Mouse (Mus musculus): ENCODE results near the gene Nbas. TPM values are rescaled to one million over a fixed set of nuclear protein-coding genes. Genes with fewer than 3 reads are reported as not detected.

Gene Nbas
- polyA plus RNA-seq, 1 experiment from 2014 or later: 11.5 TPM

- H3K36me3 ChIP-seq: peaks cover 14% of the 10 kb centered on the region
- 82% methylated on average over 4 of the region's 4 CpGs for WGBS
- H3K4me2 ChIP-seq: no peak overlapping the region
Observed at GRCm38 (mm10) chr12:13587675-13588074, 318.7 kb downstream of the Nbas start.

GRCm38 (mm10) chr12:13589021-13589420, 320.1 kb downstream of the Nbas start:
- Histone ChIP-seq H3K9me3 (replicated peaks) (no peaks in the 10 kb centered on the region), H3K27me3 (replicated peaks) (no peaks in the 10 kb centered on the region), H3K4me1 (replicated peaks) (no peaks in the 10 kb centered on the region), H3K4me3 (no peak overlapping the region), H3K27ac (ENCODE audit: poor library complexity, severe bottlenecking) (no peak overlapping the region), H3K4me2 (no peak overlapping the region), H3K36me3 (peaks cover 3% of the 10 kb centered on the region), H3K9ac (no peak overlapping the region)
- ATAC-seq (ENCODE audit: insufficient number of reproducible peaks, low FRiP score): no peak
- 85% methylated on average over 5 of the region's 5 CpGs for WGBS

More at GRCm38 (mm10) chr12:13587675-13588074, 318.7 kb downstream of the Nbas start:
- no peak for ATAC-seq (ENCODE audit: insufficient number of reproducible peaks, low FRiP score)
- Histone ChIP-seq H3K9me3 (replicated peaks) (no peaks in the 10 kb centered on the region), H3K4me1 (replicated peaks) (no peaks in the 10 kb centered on the region), H3K27me3 (replicated peaks) (no peaks in the 10 kb centered on the region), H3K27ac (ENCODE audit: poor library complexity, severe bottlenecking) (no peak overlapping the region), H3K9ac (no peak overlapping the region), H3K4me3 (no peak overlapping the region)

GRCm38 (mm10) chr12:13594746-13595469, 326.0 kb downstream of the Nbas start:
- Histone ChIP-seq H3K9me3 (replicated peaks) (no peaks in the 10 kb centered on the region), H3K27ac (ENCODE audit: poor library complexity, severe bottlenecking) (no peak overlapping the region), H3K27me3 (replicated peaks) (no peaks in the 10 kb centered on the region), H3K4me1 (replicated peaks) (no peaks in the 10 kb centered on the region), H3K4me2 (no peak overlapping the region), H3K36me3 (no peaks in the 10 kb centered on the region), H3K9ac (no peak overlapping the region), H3K4me3 (no peak overlapping the region)
- no peak for ATAC-seq (ENCODE audit: insufficient number of reproducible peaks, low FRiP score)
- 64% methylated on average over 9 of the region's 9 CpGs for WGBS

GRCm38 (mm10) chr12:13597026-13597425, 328.1 kb downstream of the Nbas start:
- no peaks in the 10 kb centered on the region for H3K4me1 ChIP-seq (replicated peaks)
- H3K27me3 ChIP-seq (replicated peaks): no peaks in the 10 kb centered on the region
- whole genome bisulfite sequencing: 81% methylated on average over 2 of the region's 2 CpGs
- no peak for ATAC-seq (ENCODE audit: insufficient number of reproducible peaks, low FRiP score)
- no peak overlapping the region for H3K27ac ChIP-seq (ENCODE audit: poor library complexity, severe bottlenecking)
- no peak overlapping the region for H3K4me2 ChIP-seq
- no peaks in the 10 kb centered on the region for H3K9me3 ChIP-seq (replicated peaks)
- no peaks in the 10 kb centered on the region for H3K36me3 ChIP-seq
- H3K9ac ChIP-seq: no peak overlapping the region
- no peak overlapping the region for H3K4me3 ChIP-seq

- Histone ChIP-seq H3K27me3 (replicated peaks) (no peaks in the 10 kb centered on the region), H3K4me2 (no peak overlapping the region), H3K9ac (no peak overlapping the region), H3K36me3 (no peaks in the 10 kb centered on the region), H3K27ac (ENCODE audit: poor library complexity, severe bottlenecking) (no peak overlapping the region), H3K4me3 (no peak overlapping the region), H3K9me3 (replicated peaks) (no peaks in the 10 kb centered on the region), H3K4me1 (replicated peaks) (no peaks in the 10 kb centered on the region)
- no peak for ATAC-seq (ENCODE audit: insufficient number of reproducible peaks, low FRiP score)
- WGBS: 68% methylated on average over 4 of the region's 4 CpGs
Observed at GRCm38 (mm10) chr12:13598545-13598944, 329.6 kb downstream of the Nbas start.

- no peak overlapping the region for H3K27ac ChIP-seq (ENCODE audit: poor library complexity, severe bottlenecking)
- H3K9me3 ChIP-seq (replicated peaks): no peaks in the 10 kb centered on the region
- 0 out of 2 replicates have a peak, but pooled peaks have one; percentile 18 for ATAC-seq (ENCODE audit: insufficient number of reproducible peaks, low FRiP score)
- no peak overlapping the region for H3K4me2 ChIP-seq
- no peak overlapping the region for H3K4me3 ChIP-seq
- H3K36me3 ChIP-seq: no peaks in the 10 kb centered on the region
- H3K9ac ChIP-seq: no peak overlapping the region
- no peaks in the 10 kb centered on the region for H3K27me3 ChIP-seq (replicated peaks)
- H3K4me1 ChIP-seq (replicated peaks): no peaks in the 10 kb centered on the region
Observed at GRCm38 (mm10) chr12:13602414-13602813, 333.5 kb downstream of the Nbas start.

GRCm38 (mm10) chr12:13607021-13607420, 338.1 kb downstream of the Nbas start:
- no peak overlapping the region for H3K4me3 ChIP-seq
- H3K4me2 ChIP-seq: no peak overlapping the region
- no peak for ATAC-seq (ENCODE audit: insufficient number of reproducible peaks, low FRiP score)
- no peaks in the 10 kb centered on the region for H3K9me3 ChIP-seq (replicated peaks)
- H3K36me3 ChIP-seq: no peaks in the 10 kb centered on the region
- H3K4me1 ChIP-seq (replicated peaks): no peaks in the 10 kb centered on the region
- H3K27ac ChIP-seq (ENCODE audit: poor library complexity, severe bottlenecking): no peak overlapping the region
- 68% methylated on average over 2 of the region's 2 CpGs for WGBS
- H3K9ac ChIP-seq: no peak overlapping the region
- no peaks in the 10 kb centered on the region for H3K27me3 ChIP-seq (replicated peaks)

GRCm38 (mm10) chr12:13609027-13609426, 340.1 kb downstream of the Nbas start:
- Histone ChIP-seq H3K4me1 (replicated peaks) (no peaks in the 10 kb centered on the region), H3K36me3 (no peaks in the 10 kb centered on the region), H3K27me3 (replicated peaks) (no peaks in the 10 kb centered on the region), H3K4me2 (no peak overlapping the region), H3K27ac (ENCODE audit: poor library complexity, severe bottlenecking) (no peak overlapping the region), H3K9me3 (replicated peaks) (no peaks in the 10 kb centered on the region), H3K9ac (no peak overlapping the region), H3K4me3 (no peak overlapping the region)
- ATAC-seq (ENCODE audit: insufficient number of reproducible peaks, low FRiP score): no peak
- whole genome bisulfite sequencing: 78% methylated on average over 11 of the region's 11 CpGs

GRCm38 (mm10) chr12:13613041-13613440, 344.1 kb downstream of the Nbas start:
- Histone ChIP-seq H3K9me3 (replicated peaks) (no peaks in the 10 kb centered on the region), H3K27ac (ENCODE audit: poor library complexity, severe bottlenecking) (no peak overlapping the region), H3K4me1 (replicated peaks) (no peaks in the 10 kb centered on the region), H3K27me3 (replicated peaks) (no peaks in the 10 kb centered on the region), H3K9ac (no peak overlapping the region), H3K4me3 (no peak overlapping the region), H3K4me2 (no peak overlapping the region), H3K36me3 (no peaks in the 10 kb centered on the region)
- 22% methylated on average over 2 of the region's 2 CpGs for WGBS
- ATAC-seq (ENCODE audit: insufficient number of reproducible peaks, low FRiP score): no peak

GRCm38 (mm10) chr12:13615661-13616060, 346.7 kb downstream of the Nbas start:
- H3K36me3 ChIP-seq: no peaks in the 10 kb centered on the region
- H3K9ac ChIP-seq: no peak overlapping the region
- no peak overlapping the region for H3K27ac ChIP-seq (ENCODE audit: poor library complexity, severe bottlenecking)
- H3K4me2 ChIP-seq: no peak overlapping the region
- H3K27me3 ChIP-seq (replicated peaks): no peaks in the 10 kb centered on the region
- no peaks in the 10 kb centered on the region for H3K4me1 ChIP-seq (replicated peaks)
- no peaks in the 10 kb centered on the region for H3K9me3 ChIP-seq (replicated peaks)
- 80% methylated on average over 7 of the region's 7 CpGs for WGBS
- ATAC-seq (ENCODE audit: insufficient number of reproducible peaks, low FRiP score): no peak
- no peak overlapping the region for H3K4me3 ChIP-seq

GRCm38 (mm10) chr12:13622150-13622822, 353.4 kb downstream of the Nbas start:
- Histone ChIP-seq H3K9ac (no peak overlapping the region), H3K9me3 (replicated peaks) (no peaks in the 10 kb centered on the region), H3K27me3 (replicated peaks) (no peaks in the 10 kb centered on the region), H3K4me3 (no peak overlapping the region), H3K4me1 (replicated peaks) (no peaks in the 10 kb centered on the region), H3K27ac (ENCODE audit: poor library complexity, severe bottlenecking) (no peak overlapping the region), H3K36me3 (no peaks in the 10 kb centered on the region), H3K4me2 (no peak overlapping the region)
- ATAC-seq (ENCODE audit: insufficient number of reproducible peaks, low FRiP score): no peak
- 85% methylated on average over 15 of the region's 15 CpGs for WGBS
